Mouse (Mus musculus) thymus, adult 18-20 months (tissue): ENCODE results near the gene Sf3a3.
"Not testable (repeated sequence)": the region's sequence is repeated elsewhere in the genome, so short reads cannot be mapped to it uniquely, and the experiment has no call there.

Experiments
- DNase-seq, 2 experiments: peaks; one replicate each; pipeline ENCODE4 v3.0.0; 2022; ENCODE audit warnings: mixed read lengths in 2 of 2

Sf3a3 gene

GRCm38 (mm10) chr4:124700248-124700971 lies 14.2 kb upstream of the Sf3a3 start, which contains the start of gene Fhl3:
Gene Fhl3 (plus strand): TSS chr4:124700701.
- peak; percentile 54 to 68 for DNase-seq

GRCm38 (mm10) chr4:124701052-124701845 lies 13.3 kb upstream of the Sf3a3 start:
- DNase-seq, result no peak

GRCm38 (mm10) chr4:124701916-124702315 lies 12.7 kb upstream of the Sf3a3 start:
- DNase-seq, result no peak

- peak; percentile 23 to 41 for DNase-seq
These were observed 11.2 kb upstream of the Sf3a3 start for GRCm38 (mm10) chr4:124703406-124703805.

GRCm38 (mm10) chr4:124703881-124704796 lies 10.4 kb upstream of the Sf3a3 start:
- DNase-seq, result peak in 1 of 2 experiments; percentile 59

GRCm38 (mm10) chr4:124704797-124705474 lies 9.6 kb upstream of the Sf3a3 start:
- peak; percentile 22 to 40 for DNase-seq

- no peak for DNase-seq
These were observed 8.8 kb upstream of the Sf3a3 start for GRCm38 (mm10) chr4:124705661-124706269.

- peak in 1 of 2 experiments; percentile 36 for DNase-seq
These were observed 7.0 kb upstream of the Sf3a3 start for GRCm38 (mm10) chr4:124707381-124708199.

- not testable (repeated sequence) for DNase-seq
These were observed 6.4 kb upstream of the Sf3a3 start for GRCm38 (mm10) chr4:124708200-124708517.

GRCm38 (mm10) chr4:124708518-124709477 lies 5.8 kb upstream of the Sf3a3 start:
- DNase-seq, result peak; percentile 72 to 75

GRCm38 (mm10) chr4:124709961-124710446 lies 4.6 kb upstream of the Sf3a3 start:
- DNase-seq, result peak in 1 of 2 experiments; percentile 25

GRCm38 (mm10) chr4:124710776-124711291 lies 3.7 kb upstream of the Sf3a3 start:
- peak in 1 of 2 experiments; percentile 32 for DNase-seq

GRCm38 (mm10) chr4:124712618-124713017 lies 2.0 kb upstream of the Sf3a3 start:
- no peak for DNase-seq

GRCm38 (mm10) chr4:124713850-124714249 lies 726 bp upstream of the Sf3a3 start:
- DNase-seq, result not testable (repeated sequence)

GRCm38 (mm10) chr4:124719101-124719500 lies 4.5 kb downstream of the Sf3a3 start:
- no peak for DNase-seq

GRCm38 (mm10) chr4:124726121-124726520 lies 11.5 kb downstream of the Sf3a3 start:
- DNase-seq, result no peak

- no peak for DNase-seq
These were observed 22.4 kb downstream of the Sf3a3 start for GRCm38 (mm10) chr4:124736952-124737351.

- no peak for DNase-seq
These were observed 22.9 kb downstream of the Sf3a3 start for GRCm38 (mm10) chr4:124737486-124737885.

GRCm38 (mm10) chr4:124738013-124738412 lies 23.4 kb downstream of the Sf3a3 start:
- DNase-seq, result no peak
